Mouse (Mus musculus) layer of hippocampus, adult 2 months (tissue): ENCODE data around the gene Rpl4. TPM values are rescaled to one million over a fixed set of nuclear protein-coding genes. Genes with fewer than 3 reads are reported as not detected.
"Not testable (repeated sequence)": the region's sequence is repeated elsewhere in the genome, so short reads cannot be mapped to it uniquely, and the experiment has no call there.

Experiments used
- DNase-seq, 2 experiments: peaks; one replicate each; pipeline ENCODE4 v3.0.0; 2022; ENCODE audit warnings: low spot score in 2 of 2
- H3K27ac ChIP-seq: fragments of 200-600 bp; 2 replicates; pipeline ENCODE4 v1.8.1; 2022
- H3K4me3 ChIP-seq: fragments of 200-600 bp; 2 replicates; pipeline ENCODE4 v1.8.1; 2022; ENCODE audit warnings: mild to moderate bottlenecking
- CTCF ChIP-seq: fragments of 200-600 bp; conservative IDR thresholded peaks from 2 replicates; pipeline ENCODE4 v1.8.1; 2022; ENCODE audit warnings: antibody characterized with exemption, mild to moderate bottlenecking, moderate library complexity
- total RNA-seq, 2 experiments: library from RNA; stranded (reverse); gene quantifications; 2 replicates each; pipeline ENCODE4 v1.2.3; 2021

Gene Rpl4
- total RNA-seq, 2 experiments from 2014 or later, result 607 to 624 TPM

GRCm38 (mm10) chr9:64174341-64174740, 1.2 kb downstream of the Rpl4 start:
- Histone ChIP-seq H3K4me3 (peak overlapping the region; percentile 81), H3K27ac (peak overlapping the region; percentile 97)
- no peak for DNase-seq
- no peak for TF ChIP-seq CTCF

- peak overlapping the region; percentile 81 for H3K4me3 ChIP-seq
- DNase-seq, result no peak
- H3K27ac ChIP-seq, result peak overlapping the region; percentile 97
- no peak for TF ChIP-seq CTCF
Observed at GRCm38 (mm10) chr9:64174766-64175165, 1.6 kb downstream of the Rpl4 start.

- DNase-seq, result peak; percentile 57 to 63
- Histone ChIP-seq H3K27ac (peak overlapping the region; percentile 97), H3K4me3 (peak overlapping the region; percentile 81; the same call in 1 of the 2 replicates)
- no peak for TF ChIP-seq CTCF
Observed at GRCm38 (mm10) chr9:64175378-64175777, 2.2 kb downstream of the Rpl4 start.

GRCm38 (mm10) chr9:64178610-64178973, 5.4 kb downstream of the Rpl4 start:
- DNase-seq, result no peak
- H3K4me3 ChIP-seq, result peak overlapping the region; percentile 57
- H3K27ac ChIP-seq, result peak overlapping the region; percentile 89
- TF ChIP-seq CTCF, result peak; percentile 58

- DNase-seq, result peak; percentile 86 to 87
- Histone ChIP-seq H3K4me3 (peak within 1 kb of the TSS; percentile 57), H3K27ac (peak within 1 kb of the TSS; percentile 89)
- peak; percentile 75 for TF ChIP-seq CTCF
Observed at GRCm38 (mm10) chr9:64178974-64179646, 5.9 kb downstream of the Rpl4 start, which contains the start of gene Snapc5. Gene Snapc5 (plus strand): TSS chr9:64179274.

GRCm38 (mm10) chr9:64183295-64183694, 10.1 kb downstream of the Rpl4 start:
- not testable (repeated sequence) for H3K4me3 ChIP-seq, DNase-seq, H3K27ac ChIP-seq

- TF ChIP-seq CTCF, result no peak
- DNase-seq, result no peak
- H3K27ac ChIP-seq, result no peak overlapping the region
Observed at GRCm38 (mm10) chr9:64184166-64184840, 11.1 kb downstream of the Rpl4 start.

GRCm38 (mm10) chr9:64193879-64194278, 20.7 kb downstream of the Rpl4 start:
- no peak for DNase-seq
- no peak overlapping the region for H3K4me3 ChIP-seq
- TF ChIP-seq CTCF, result no peak
- no peak overlapping the region for H3K27ac ChIP-seq

More at GRCm38 (mm10) chr9:64184166-64184840, 11.1 kb downstream of the Rpl4 start:
- no peak overlapping the region for H3K4me3 ChIP-seq

- no peak for TF ChIP-seq CTCF
- H3K27ac ChIP-seq, result peak overlapping the region; percentile 90
- H3K4me3 ChIP-seq, result no peak overlapping the region
- peak; percentile 58 to 78 for DNase-seq
Observed at GRCm38 (mm10) chr9:64195554-64195953, 22.4 kb downstream of the Rpl4 start.

GRCm38 (mm10) chr9:64197524-64197923, 24.3 kb downstream of the Rpl4 start:
- DNase-seq, result no peak
- Histone ChIP-seq H3K27ac (no peak overlapping the region), H3K4me3 (no peak overlapping the region)
- TF ChIP-seq CTCF, result no peak

GRCm38 (mm10) chr9:64198068-64198762, 25.0 kb downstream of the Rpl4 start:
- H3K4me3 ChIP-seq, result no peak overlapping the region
- DNase-seq, result no peak
- TF ChIP-seq CTCF, result no peak
- H3K27ac ChIP-seq, result no peak overlapping the region

- H3K27ac ChIP-seq, H3K4me3 ChIP-seq, DNase-seq: not testable (repeated sequence)
Observed at GRCm38 (mm10) chr9:64198763-64199418, 25.7 kb downstream of the Rpl4 start.

- TF ChIP-seq CTCF, result no peak
- H3K27ac ChIP-seq, result no peak overlapping the region
- no peak overlapping the region for H3K4me3 ChIP-seq
- no peak for DNase-seq
Observed at GRCm38 (mm10) chr9:64199897-64200296, 26.7 kb downstream of the Rpl4 start.
